Mouse (Mus musculus) embryonic facial prominence, embryonic 14.5 days (tissue): ENCODE results near the gene Vps33b. TPM values are rescaled to one million over a fixed set of nuclear protein-coding genes. Genes with fewer than 3 reads are reported as not detected.

ENCODE experiments used
- ATAC-seq: fragments of 200-750 bp; cut with Nextera tagmentation; 2 replicates; pipeline ENCODE4 v1.8.0; 2017; ENCODE audit warnings: low read depth, moderate number of reproducible peaks, moderate TSS enrichment
- DNase-seq: peaks from one replicate; pipeline ENCODE4 v3.0.0-alpha.2; 2015; ENCODE audit warnings: low spot score
- H3K27ac ChIP-seq: fragments of 300-500 bp; sonication (generic); replicated peaks from 2 replicates; pipeline ENCODE4 v1.5.1; 2014; ENCODE audit warnings: low read depth, mild to moderate bottlenecking, low read length, moderate library complexity
- H3K27me3 ChIP-seq: fragments of 300-500 bp; sonication (generic); replicated peaks from 2 replicates; pipeline ENCODE4 v1.6.1; 2014; ENCODE audit warnings: low read length; ENCODE audit not compliant: control insufficient read depth, insufficient read depth
- H3K36me3 ChIP-seq: fragments of 300-500 bp; sonication (generic); 2 replicates; pipeline ENCODE4 v1.6.1; 2014; ENCODE audit warnings: low read length, mixed read lengths; ENCODE audit not compliant: control insufficient read depth, insufficient read depth
- H3K4me1 ChIP-seq: fragments of 300-500 bp; sonication (generic); 2 replicates; pipeline ENCODE4 v1.6.1; 2014; ENCODE audit warnings: antibody characterized with exemption, low read length; ENCODE audit not compliant: control insufficient read depth, insufficient read depth
- H3K4me2 ChIP-seq: fragments of 300-500 bp; sonication (generic); 2 replicates; pipeline ENCODE4 v1.6.1; 2014; ENCODE audit warnings: low read depth, mild to moderate bottlenecking, low read length, moderate library complexity, mixed read lengths
- H3K4me3 ChIP-seq: fragments of 300-500 bp; sonication (generic); 2 replicates; pipeline ENCODE4 v1.5.1; 2014; ENCODE audit warnings: low read depth, mild to moderate bottlenecking, low read length
- H3K9ac ChIP-seq: fragments of 300-500 bp; sonication (generic); 2 replicates; pipeline ENCODE4 v1.6.1; 2014; ENCODE audit warnings: low read depth, mild to moderate bottlenecking, low read length, moderate library complexity, mixed read lengths
- H3K9me3 ChIP-seq: fragments of 300-500 bp; sonication (generic); 2 replicates; pipeline ENCODE4 v1.6.1; 2016; ENCODE audit warnings: low read length; ENCODE audit not compliant: control insufficient read depth
- WGBS: fragments of 180-500 bp; shearing (Covaris S2); extraction: QIAGEN DNeasy Blood & Tissue Kit; methylation state at CpG from one replicate; pipeline ENCODE4 v1.1.7; 2014; 5-methylcytosine and 5-hydroxymethylcytosine counted together
- polyA plus RNA-seq: library from polyadenylated mRNA; unstranded; fragments of >200 nt; fragmentation: Nextera tagmentation; extraction: Ambion mirVana; gene quantifications from 2 replicates; pipeline ENCODE4 v1.2.1, GENCODE M21; 2014

Gene Vps33b
- 7.0 TPM in 2 replicates for polyA plus RNA-seq

GRCm38 (mm10) chr7:80268897-80269750, at the start of gene Vps33b:
Gene Vps33b (plus strand): TSS chr7:80269649.
- H3K9ac ChIP-seq, result peak within 1 kb of the TSS; percentile 82
- peak within 1 kb of the TSS; percentile 87 for H3K4me2 ChIP-seq
- 3% methylated on average over 21 of the region's 21 CpGs for WGBS
- peaks cover 6% of the 10 kb centered on the region for H3K9me3 ChIP-seq
- H3K4me1 ChIP-seq, result peaks cover 11% of the 10 kb centered on the region
- H3K36me3 ChIP-seq, result peaks cover 48% of the 10 kb centered on the region
- ATAC-seq (peak; percentile 91), DNase-seq (peak; percentile 97)
- no peaks in the 10 kb centered on the region for H3K27me3 ChIP-seq
- peak within 1 kb of the TSS; percentile 63; the same call in 1 of the 2 replicates for H3K27ac ChIP-seq
- peak within 1 kb of the TSS; percentile 88 for H3K4me3 ChIP-seq

DNA sequence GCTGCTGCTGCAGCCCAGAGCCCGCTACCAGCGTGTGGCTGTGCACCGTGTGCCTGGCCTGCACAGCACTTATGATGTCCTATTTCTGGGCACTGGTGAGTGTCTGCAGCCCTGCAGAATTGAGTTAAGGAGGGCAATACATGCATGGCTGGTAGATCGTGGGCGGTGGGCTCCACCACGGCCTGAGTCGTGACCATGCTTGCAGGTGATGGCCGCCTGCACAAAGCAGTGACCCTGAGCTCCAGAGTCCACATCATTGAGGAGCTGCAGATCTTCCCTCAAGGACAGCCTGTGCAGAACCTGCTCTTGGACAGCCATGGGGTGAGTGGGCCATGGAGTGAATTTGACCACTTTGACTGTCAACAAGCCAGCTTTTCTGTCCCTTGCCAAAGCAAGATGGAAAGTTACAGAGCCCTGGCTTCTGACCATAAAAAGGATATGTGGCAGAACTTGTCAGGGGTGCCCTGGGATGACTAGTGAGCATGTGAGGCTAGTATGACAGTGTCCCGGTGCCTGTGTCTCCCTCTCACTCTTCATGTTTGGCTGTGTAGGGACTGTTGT, 49.1 kb upstream of the Vps33b start:
- DNase-seq (no peak), ATAC-seq (no peak)
- Histone ChIP-seq H3K4me3 (no peak overlapping the region), H3K9ac (no peak overlapping the region), H3K27me3 (no peaks in the 10 kb centered on the region), H3K9me3 (no peaks in the 10 kb centered on the region), H3K36me3 (peaks cover 81% of the 10 kb centered on the region), H3K27ac (no peak overlapping the region), H3K4me2 (no peak overlapping the region), H3K4me1 (no peaks in the 10 kb centered on the region)
- 95% methylated on average over 9 of the region's 9 CpGs for WGBS

- Histone ChIP-seq H3K27me3 (no peaks in the 10 kb centered on the region), H3K27ac (no peak overlapping the region), H3K36me3 (peaks cover 80% of the 10 kb centered on the region), H3K4me3 (no peak overlapping the region), H3K4me2 (no peak overlapping the region), H3K9ac (no peak overlapping the region), H3K4me1 (no peaks in the 10 kb centered on the region), H3K9me3 (no peaks in the 10 kb centered on the region)
- DNase-seq (no peak), ATAC-seq (no peak)
- 92% methylated on average over 4 of the region's 4 CpGs for WGBS
Observed at GRCm38 (mm10) chr7:80221179-80221750, 48.2 kb upstream of the Vps33b start.

DNA sequence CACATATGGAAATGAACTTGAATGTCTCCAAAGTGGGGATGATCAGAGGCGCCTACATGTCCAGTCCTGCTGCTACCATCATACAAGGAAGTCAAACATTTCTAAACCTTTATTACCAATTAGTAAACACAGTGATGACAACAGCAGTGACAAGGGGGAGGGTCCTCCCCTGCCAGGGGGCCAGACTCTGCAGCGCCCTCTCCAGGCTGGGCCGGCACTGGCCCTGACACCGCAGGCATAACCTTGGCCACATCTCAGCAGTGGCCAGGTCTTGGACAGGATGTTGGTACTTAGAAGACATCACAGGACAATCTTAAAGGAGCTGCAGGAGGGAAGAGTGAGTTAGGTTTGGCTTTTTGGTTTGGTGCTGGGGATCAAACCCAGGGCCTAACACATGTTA, 42.4 kb upstream of the Vps33b start:
- Histone ChIP-seq H3K27me3 (no peaks in the 10 kb centered on the region), H3K4me1 (no peaks in the 10 kb centered on the region), H3K9me3 (no peaks in the 10 kb centered on the region), H3K9ac (no peak overlapping the region), H3K4me3 (no peak overlapping the region), H3K27ac (no peak overlapping the region), H3K36me3 (peaks cover 51% of the 10 kb centered on the region), H3K4me2 (no peak overlapping the region)
- ATAC-seq, result no peak
- DNase-seq, result no peak
- WGBS, result 93% methylated on average over 4 of the region's 4 CpGs

- Histone ChIP-seq H3K4me2 (no peak overlapping the region), H3K27me3 (no peaks in the 10 kb centered on the region), H3K4me1 (peaks cover 6% of the 10 kb centered on the region; the same call in 1 of the 2 replicates), H3K4me3 (no peak overlapping the region), H3K36me3 (peaks cover 25% of the 10 kb centered on the region), H3K9me3 (no peaks in the 10 kb centered on the region), H3K9ac (no peak overlapping the region), H3K27ac (no peak overlapping the region)
- no peak for ATAC-seq
- DNase-seq, result no peak
- WGBS, result 66% methylated on average over 6 of the region's 6 CpGs
Observed at GRCm38 (mm10) chr7:80230196-80230595, 39.3 kb upstream of the Vps33b start.

GRCm38 (mm10) chr7:80231971-80232488, 37.4 kb upstream of the Vps33b start:
- Histone ChIP-seq H3K4me1 (peaks cover 6% of the 10 kb centered on the region; the same call in 1 of the 2 replicates), H3K27me3 (no peaks in the 10 kb centered on the region), H3K36me3 (peaks cover 13% of the 10 kb centered on the region), H3K4me3 (peak overlapping the region; percentile 74), H3K9me3 (no peaks in the 10 kb centered on the region), H3K4me2 (peak overlapping the region; percentile 91), H3K9ac (peak overlapping the region; percentile 70), H3K27ac (no peak overlapping the region)
- WGBS, result 2% methylated on average over 28 of the region's 29 CpGs
- DNase-seq, result peak; percentile 27
- peak; percentile 45; the same call in 1 of the 2 replicates for ATAC-seq

- Histone ChIP-seq H3K9me3 (no peaks in the 10 kb centered on the region), H3K27ac (no peak within 1 kb of the TSS; the same call in 1 of the 2 replicates), H3K4me3 (peak within 1 kb of the TSS; percentile 74), H3K4me1 (peaks cover 6% of the 10 kb centered on the region; the same call in 1 of the 2 replicates), H3K27me3 (no peaks in the 10 kb centered on the region), H3K4me2 (peak within 1 kb of the TSS; percentile 91), H3K36me3 (peaks cover 7% of the 10 kb centered on the region; the same call in 1 of the 2 replicates), H3K9ac (peak within 1 kb of the TSS; percentile 72)
- ATAC-seq (peak; percentile 99), DNase-seq (peak; percentile 97)
- 0% methylated on average over 24 of the region's 56 CpGs for WGBS
Observed at GRCm38 (mm10) chr7:80232489-80233029, 36.9 kb upstream of the Vps33b start, which contains the start of the genes Cib1 and Gdpgp1. Gene Cib1 (minus strand): TSS chr7:80232813. Gene Gdpgp1 (plus strand): TSS chr7:80232865.

DNA sequence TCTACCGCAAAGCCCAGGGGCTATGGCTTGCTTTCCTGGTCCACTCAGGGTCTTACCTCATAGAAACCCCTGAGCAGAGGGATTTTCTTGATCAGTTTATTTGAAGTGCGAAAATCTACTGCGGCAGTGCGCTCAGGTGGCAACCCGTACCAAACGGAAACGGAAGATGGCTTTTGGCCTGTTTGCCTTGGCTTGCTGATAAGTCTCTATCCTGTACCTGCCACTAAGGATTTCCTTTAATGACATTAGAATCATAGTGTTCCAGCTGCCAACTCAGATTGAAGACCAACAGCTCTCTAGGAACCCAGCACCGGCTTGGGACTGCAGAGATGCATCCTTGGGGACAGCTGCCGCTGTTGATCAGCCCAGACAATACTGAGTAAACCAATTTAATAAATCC, 35.6 kb upstream of the Vps33b start:
- 80% methylated on average over 9 of the region's 9 CpGs for WGBS
- Histone ChIP-seq H3K4me2 (peak overlapping the region; percentile 91), H3K9me3 (no peaks in the 10 kb centered on the region), H3K36me3 (peaks cover 8% of the 10 kb centered on the region), H3K4me3 (peak overlapping the region; percentile 74; the same call in 1 of the 2 replicates), H3K4me1 (peaks cover 6% of the 10 kb centered on the region; the same call in 1 of the 2 replicates), H3K27me3 (no peaks in the 10 kb centered on the region), H3K9ac (0 out of 2 replicates have a peak overlapping the region, but pooled peaks have one; percentile 34), H3K27ac (no peak overlapping the region)
- DNase-seq, result no peak
- ATAC-seq, result no peak
